Mouse (Mus musculus) midbrain, embryonic 11.5 days (tissue): ENCODE results near the gene Brinp1. TPM values are rescaled to one million over a fixed set of nuclear protein-coding genes. Genes with fewer than 3 reads are reported as not detected.

Experiments
- ATAC-seq: fragments of 200-750 bp; cut with Nextera tagmentation; 2 replicates; pipeline ENCODE4 v1.8.0; 2017; ENCODE audit warnings: moderate TSS enrichment, moderate library complexity; ENCODE audit not compliant: low FRiP score
- DNase-seq: peaks from one replicate; pipeline ENCODE4 v3.0.0; 2015; ENCODE audit warnings: low spot score; ENCODE audit errors: missing footprints
- H3K27ac ChIP-seq: fragments of 300-500 bp; sonication (generic); 2 replicates; pipeline ENCODE4 v1.5.1; 2014; ENCODE audit warnings: low read depth, low read length
- H3K27me3 ChIP-seq: fragments of 300-500 bp; sonication (generic); 2 replicates; pipeline ENCODE4 v1.6.1; 2014; ENCODE audit warnings: mild to moderate bottlenecking, low read length, moderate library complexity, mixed read lengths; ENCODE audit not compliant: control insufficient read depth, insufficient read depth
- H3K36me3 ChIP-seq: fragments of 300-500 bp; sonication (generic); 2 replicates; pipeline ENCODE4 v1.6.1; 2014; ENCODE audit warnings: mild to moderate bottlenecking, low read length, moderate library complexity, mixed read lengths; ENCODE audit not compliant: control insufficient read depth, insufficient read depth
- H3K4me1 ChIP-seq: fragments of 300-500 bp; sonication (generic); 2 replicates; pipeline ENCODE4 v1.6.1; 2014; ENCODE audit warnings: low read length; ENCODE audit not compliant: control insufficient read depth, insufficient read depth
- H3K4me2 ChIP-seq: fragments of 300-500 bp; sonication (generic); 2 replicates; pipeline ENCODE4 v1.6.1; 2014; ENCODE audit warnings: mild to moderate bottlenecking, moderate library complexity
- H3K4me3 ChIP-seq: fragments of 300-500 bp; sonication (generic); 2 replicates; pipeline ENCODE4 v1.5.1; 2014; ENCODE audit warnings: low read depth, low read length
- H3K9ac ChIP-seq: fragments of 300-500 bp; sonication (generic); 2 replicates; pipeline ENCODE4 v1.6.1; 2014; ENCODE audit warnings: low read length
- H3K9me3 ChIP-seq: fragments of 300-500 bp; sonication (generic); 2 replicates; pipeline ENCODE4 v1.6.1; 2016; ENCODE audit warnings: low read length; ENCODE audit not compliant: control insufficient read depth
- WGBS: fragments of 180-500 bp; shearing (Covaris S2); extraction: QIAGEN DNeasy Blood & Tissue Kit; methylation state at CpG from one replicate; pipeline ENCODE4 v1.1.7; 2014; 5-methylcytosine and 5-hydroxymethylcytosine counted together
- polyA plus RNA-seq: library from polyadenylated mRNA; unstranded; fragments of >200 nt; fragmentation: Nextera tagmentation; extraction: Ambion mirVana; gene quantifications from 2 replicates; pipeline ENCODE4 v1.2.1, GENCODE M21; 2014

Gene Brinp1
- 7.8 and 9.4 TPM in 2 replicates for polyA plus RNA-seq

- peak; percentile 94 for ATAC-seq
- Histone ChIP-seq H3K9me3 (no peaks in the 10 kb centered on the region), H3K4me1 (0 out of 2 replicates have a peak, but pooled peaks cover 2% of the 10 kb centered on the region), H3K27ac (no peak within 1 kb of the TSS), H3K4me2 (peak within 1 kb of the TSS; percentile 92), H3K9ac (peak within 1 kb of the TSS; percentile 52), H3K4me3 (peak within 1 kb of the TSS; percentile 57), H3K36me3 (no peaks in the 10 kb centered on the region), H3K27me3 (peaks cover 7% of the 10 kb centered on the region; the same call in 1 of the 2 replicates)
- 1% methylated on average over 31 of the region's 33 CpGs for WGBS
- DNase-seq: peak; percentile 96
These were observed at the start of gene Brinp1 for GRCm38 (mm10) chr4:68954322-68954901. Gene Brinp1, minus strand, starts transcription at chr4:68954397.

GRCm38 (mm10) chr4:68957265-68957664 lies 3.1 kb upstream of the Brinp1 start:
- 0 out of 2 replicates have a peak, but pooled peaks cover 2% of the 10 kb centered on the region for H3K4me1 ChIP-seq
- 77% methylated on average over 2 of the region's 2 CpGs for WGBS
- no peak overlapping the region for H3K4me3 ChIP-seq
- no peaks in the 10 kb centered on the region for H3K36me3 ChIP-seq
- DNase-seq (no peak), ATAC-seq (no peak)
- no peaks in the 10 kb centered on the region for H3K9me3 ChIP-seq
- H3K4me2 ChIP-seq: no peak overlapping the region
- no peak overlapping the region for H3K27ac ChIP-seq
- H3K9ac ChIP-seq: no peak overlapping the region
- peaks cover 5% of the 10 kb centered on the region; the same call in 1 of the 2 replicates for H3K27me3 ChIP-seq

GRCm38 (mm10) chr4:68955621-68956020 lies 1.4 kb upstream of the Brinp1 start:
- Histone ChIP-seq H3K27me3 (peaks cover 7% of the 10 kb centered on the region; the same call in 1 of the 2 replicates), H3K9me3 (no peaks in the 10 kb centered on the region), H3K9ac (no peak overlapping the region), H3K4me1 (0 out of 2 replicates have a peak, but pooled peaks cover 2% of the 10 kb centered on the region), H3K4me2 (no peak overlapping the region), H3K4me3 (no peak overlapping the region), H3K27ac (no peak overlapping the region), H3K36me3 (no peaks in the 10 kb centered on the region)
- peak; percentile 89 for DNase-seq
- 4% methylated on average over 4 of the region's 4 CpGs for WGBS
- ATAC-seq: no peak

- no peaks in the 10 kb centered on the region for H3K9me3 ChIP-seq
- under 1% methylated on average over 37 of the region's 40 CpGs for WGBS
- 0 out of 2 replicates have a peak, but pooled peaks cover 2% of the 10 kb centered on the region for H3K4me1 ChIP-seq
- H3K4me2 ChIP-seq: peak overlapping the region; percentile 92
- peak overlapping the region; percentile 57 for H3K4me3 ChIP-seq
- no peak overlapping the region for H3K27ac ChIP-seq
- H3K9ac ChIP-seq: peak overlapping the region; percentile 52
- H3K27me3 ChIP-seq: peaks cover 7% of the 10 kb centered on the region; the same call in 1 of the 2 replicates
- peak; percentile 94 for DNase-seq
- H3K36me3 ChIP-seq: no peaks in the 10 kb centered on the region
- peak; percentile 57 for ATAC-seq
These were observed 403 bp downstream of the Brinp1 start for GRCm38 (mm10) chr4:68953667-68954321.

- WGBS: 16% methylated on average over 8 of the region's 8 CpGs
- H3K4me3 ChIP-seq: peak overlapping the region; percentile 57
- no peak overlapping the region for H3K27ac ChIP-seq
- peaks cover 7% of the 10 kb centered on the region; the same call in 1 of the 2 replicates for H3K27me3 ChIP-seq
- H3K4me1 ChIP-seq: 0 out of 2 replicates have a peak, but pooled peaks cover 2% of the 10 kb centered on the region
- H3K36me3 ChIP-seq: no peaks in the 10 kb centered on the region
- ATAC-seq (peak; percentile 1; the same call in 1 of the 2 replicates), DNase-seq (no peak)
- H3K9me3 ChIP-seq: no peaks in the 10 kb centered on the region
- no peak overlapping the region for H3K9ac ChIP-seq
- H3K4me2 ChIP-seq: peak overlapping the region; percentile 92
These were observed 1.1 kb downstream of the Brinp1 start for GRCm38 (mm10) chr4:68953131-68953551.

- peaks cover 7% of the 10 kb centered on the region; the same call in 1 of the 2 replicates for H3K27me3 ChIP-seq
- 4% methylated on average over 2 of the region's 2 CpGs for WGBS
- H3K9me3 ChIP-seq: no peaks in the 10 kb centered on the region
- ATAC-seq: no peak
- no peak overlapping the region for H3K27ac ChIP-seq
- H3K36me3 ChIP-seq: no peaks in the 10 kb centered on the region
- no peak overlapping the region for H3K4me2 ChIP-seq
- DNase-seq: peak; percentile 92
- 0 out of 2 replicates have a peak, but pooled peaks cover 2% of the 10 kb centered on the region for H3K4me1 ChIP-seq
- no peak overlapping the region for H3K4me3 ChIP-seq
- H3K9ac ChIP-seq: no peak overlapping the region
These were observed 3.6 kb downstream of the Brinp1 start for GRCm38 (mm10) chr4:68950556-68950955.

GRCm38 (mm10) chr4:68942938-68943337 lies 11.3 kb downstream of the Brinp1 start:
- Histone ChIP-seq H3K4me1 (no peaks in the 10 kb centered on the region), H3K4me2 (no peak overlapping the region), H3K27me3 (no peaks in the 10 kb centered on the region), H3K36me3 (no peaks in the 10 kb centered on the region), H3K4me3 (no peak overlapping the region), H3K27ac (no peak overlapping the region), H3K9me3 (no peaks in the 10 kb centered on the region), H3K9ac (no peak overlapping the region)
- 74% methylated on average over 2 of the region's 2 CpGs for WGBS
- ATAC-seq: no peak
- no peak for DNase-seq

- Histone ChIP-seq H3K4me3 (no peak overlapping the region), H3K27ac (no peak overlapping the region), H3K4me2 (no peak overlapping the region), H3K9ac (no peak overlapping the region), H3K36me3 (no peaks in the 10 kb centered on the region), H3K27me3 (no peaks in the 10 kb centered on the region), H3K9me3 (no peaks in the 10 kb centered on the region), H3K4me1 (no peaks in the 10 kb centered on the region)
- 80% methylated on average over 3 of the region's 3 CpGs for WGBS
- DNase-seq: no peak
- no peak for ATAC-seq
These were observed 24.2 kb downstream of the Brinp1 start for GRCm38 (mm10) chr4:68930022-68930421.

- H3K4me2 ChIP-seq: no peak overlapping the region
- WGBS: 85% methylated on average over 2 of the region's 2 CpGs
- no peaks in the 10 kb centered on the region for H3K36me3 ChIP-seq
- no peak overlapping the region for H3K27ac ChIP-seq
- DNase-seq (no peak), ATAC-seq (peak; percentile 63; the same call in 1 of the 2 replicates)
- H3K4me1 ChIP-seq: no peaks in the 10 kb centered on the region
- no peaks in the 10 kb centered on the region for H3K9me3 ChIP-seq
- H3K4me3 ChIP-seq: no peak overlapping the region
- no peaks in the 10 kb centered on the region for H3K27me3 ChIP-seq
- H3K9ac ChIP-seq: no peak overlapping the region
These were observed 28.1 kb downstream of the Brinp1 start for GRCm38 (mm10) chr4:68926091-68926490.
